2 mouse cellular contexts compared by ENCODE assay signal in the genomic region with DNA sequence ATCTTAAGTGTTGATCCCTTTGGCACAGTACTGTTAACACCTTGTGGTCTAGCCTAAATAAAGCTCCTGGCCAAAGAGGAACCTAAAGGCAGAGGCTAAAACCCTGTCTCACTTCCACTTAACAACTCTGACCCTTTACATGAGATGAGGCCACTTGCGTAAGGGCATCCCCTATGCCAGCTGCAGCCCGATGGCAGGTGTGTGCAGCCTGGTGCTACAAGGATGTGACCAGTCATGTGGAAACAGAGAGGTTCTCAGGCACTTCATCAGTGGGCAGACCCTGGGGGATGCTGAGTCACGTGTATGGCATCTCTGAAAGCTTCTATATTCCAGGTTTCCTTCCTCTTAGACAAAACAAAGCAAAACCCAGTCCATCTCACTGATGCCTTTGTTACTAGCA.
TF ChIP-seq lines count a peak whose summit lies in the region.

No protein-coding gene starts in this region.

TF ChIP-seq in C2C12, 6 proteins besides CTCF, POLR2A, EP300 and RAD21:
- TF ChIP-seq CEBPB (IDR thresholded peaks at IDR 0.05; ENCODE audit: low read depth): peak; percentile 68
- TF ChIP-seq FOSL1 (IDR thresholded peaks at IDR 0.05; ENCODE audit: insufficient read depth, low read length, poor library complexity, severe bottlenecking): no peak
- TF ChIP-seq MYOD1 (IDR thresholded peaks at IDR 0.05; ENCODE audit: control insufficient read depth, insufficient read length, low read depth): peak; percentile 93
- peak; percentile 19 for TF ChIP-seq USF1 (IDR thresholded peaks at IDR 0.05; ENCODE audit: low read depth)

TF ChIP-seq in myocyte, 11 proteins besides CTCF, POLR2A, EP300 and RAD21:
- no peak for TF ChIP-seq REST (IDR thresholded peaks at IDR 0.05; ENCODE audit: insufficient read depth, insufficient read length)
- no peak for TF ChIP-seq POLR2AphosphoS2 (IDR thresholded peaks at IDR 0.05; ENCODE audit: insufficient read length, low read depth)
- TF ChIP-seq MAX (IDR thresholded peaks at IDR 0.05; ENCODE audit: low read depth): no peak
- TF ChIP-seq TCF3 (IDR thresholded peaks at IDR 0.05; ENCODE audit: insufficient read length, low read depth): no peak
- peak in 2 of 3 experiments; percentile 64 to 89 for TF ChIP-seq MYOD1 (IDR thresholded peaks at IDR 0.05; ENCODE audit: control insufficient read depth in 1 of 3, insufficient read length in 2 of 3, low read depth in 2 of 3)
- TF ChIP-seq CEBPB (IDR thresholded peaks at IDR 0.05; ENCODE audit: insufficient read depth, poor library complexity, severe bottlenecking): 0 out of 2 replicates have a peak, but pooled peaks have one; percentile 31
- TF ChIP-seq MYOG (IDR thresholded peaks at IDR 0.05; ENCODE audit: control insufficient read depth in 1 of 3, insufficient read depth in 1 of 3, insufficient read length in 2 of 3, low read depth in 2 of 3): peak in 1 of 3 experiments; percentile 25
